Mouse (Mus musculus) frontal cortex, postnatal 25 days (tissue): ENCODE measurements around the gene Tmc8.
"Not testable (repeated sequence)": the region's sequence is repeated elsewhere in the genome, so short reads cannot be mapped to it uniquely, and the experiment has no call there.

ENCODE experiments used
- DNase-seq, 2 experiments: peaks; one replicate each; pipeline ENCODE4 v3.0.0; 2022; ENCODE audit warnings: low spot score in 2 of 2

Tmc8 gene

DNA sequence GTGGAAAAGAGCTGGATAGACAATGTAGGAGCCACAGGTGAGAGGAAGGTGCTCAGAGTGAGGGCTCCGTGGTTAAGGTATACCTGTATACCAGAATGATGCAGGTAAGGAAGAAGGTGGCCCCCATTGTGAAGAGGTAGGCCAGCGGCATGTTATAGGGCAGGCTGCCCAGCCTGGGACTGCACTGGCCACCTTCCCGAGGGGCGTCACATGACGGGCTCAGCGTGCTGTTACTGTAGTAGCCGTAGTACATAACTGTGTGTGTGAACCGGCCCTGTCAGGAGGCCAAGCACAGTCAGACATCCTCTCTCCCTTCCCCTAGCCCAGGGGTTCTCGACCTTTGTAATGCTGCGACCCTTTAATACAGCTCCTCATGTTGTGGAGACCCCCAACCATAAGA is 7.0 kb upstream of the Tmc8 start:
- no peak for DNase-seq

DNA sequence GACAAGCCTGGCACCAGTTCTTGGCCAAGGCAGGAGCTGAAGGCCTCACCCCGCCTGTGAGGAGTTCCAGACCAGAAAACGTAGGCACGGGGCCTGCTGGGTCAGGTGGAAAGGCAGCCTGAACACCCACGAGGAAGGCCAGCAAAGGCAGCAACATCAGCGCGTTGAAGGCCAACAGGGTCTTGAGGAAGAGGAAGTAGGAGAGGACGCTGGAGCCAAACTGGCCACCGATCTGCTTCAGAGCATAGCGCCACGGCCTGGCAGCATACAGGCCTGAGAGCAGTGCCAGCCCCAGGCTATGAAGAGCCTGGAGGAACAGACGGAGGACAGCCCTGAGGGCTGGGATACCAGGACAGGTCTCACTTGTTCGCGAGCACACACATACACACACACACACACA is 6.3 kb upstream of the Tmc8 start:
- no peak for DNase-seq

DNA sequence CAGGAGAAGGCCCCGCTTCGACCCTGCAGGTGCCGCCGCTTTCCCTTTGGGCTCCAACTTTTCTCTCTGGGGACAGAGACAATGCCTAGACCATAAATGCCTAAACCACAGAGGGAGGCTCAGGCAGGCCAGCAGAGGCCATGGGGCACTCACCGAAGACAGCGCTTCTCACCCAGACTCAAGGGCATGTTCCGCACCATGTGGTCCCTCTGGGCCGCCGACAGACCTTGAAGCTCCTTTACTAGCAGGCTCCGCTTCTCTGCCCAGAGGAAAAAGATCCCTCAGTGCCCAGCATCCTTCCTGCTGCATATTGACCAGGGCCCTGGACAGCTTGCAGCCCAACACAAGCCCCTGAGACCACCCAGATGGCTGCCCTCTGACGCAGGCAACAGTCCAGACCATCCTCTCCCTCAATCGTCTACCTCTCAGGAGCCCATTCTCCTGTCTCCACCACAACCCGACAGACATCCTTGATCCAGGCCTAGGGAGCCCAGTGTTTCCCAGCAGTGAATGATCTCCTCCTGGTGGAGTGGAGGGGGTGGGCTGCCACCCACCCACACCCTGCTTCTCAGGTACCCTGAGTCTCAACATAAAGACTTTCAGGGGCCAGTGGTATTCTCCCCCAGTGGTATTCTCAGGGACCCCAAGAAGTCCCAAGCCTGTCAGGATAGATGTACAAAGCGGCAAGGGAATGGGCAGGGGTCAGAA is 5.6 kb upstream of the Tmc8 start:
- DNase-seq: no peak

DNA sequence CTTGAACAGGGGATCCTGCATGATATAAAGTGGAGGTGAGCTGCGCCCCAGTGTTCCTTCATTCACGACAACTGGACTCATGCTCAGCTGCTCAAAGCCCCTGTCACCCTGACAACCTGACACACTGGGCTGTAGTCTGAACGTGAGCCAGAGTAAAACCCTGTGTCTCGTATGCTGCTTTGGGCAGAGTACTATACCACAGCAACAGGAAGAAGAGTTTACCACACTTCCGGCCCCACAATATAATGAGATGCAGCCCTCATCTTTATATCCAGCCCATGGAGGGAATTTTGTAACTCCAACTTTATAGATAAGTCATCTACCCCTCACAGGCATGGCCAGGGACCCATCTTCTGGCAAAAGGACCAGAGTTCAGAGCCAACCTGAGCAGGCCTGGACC is 4.8 kb upstream of the Tmc8 start:
- no peak for DNase-seq

DNA sequence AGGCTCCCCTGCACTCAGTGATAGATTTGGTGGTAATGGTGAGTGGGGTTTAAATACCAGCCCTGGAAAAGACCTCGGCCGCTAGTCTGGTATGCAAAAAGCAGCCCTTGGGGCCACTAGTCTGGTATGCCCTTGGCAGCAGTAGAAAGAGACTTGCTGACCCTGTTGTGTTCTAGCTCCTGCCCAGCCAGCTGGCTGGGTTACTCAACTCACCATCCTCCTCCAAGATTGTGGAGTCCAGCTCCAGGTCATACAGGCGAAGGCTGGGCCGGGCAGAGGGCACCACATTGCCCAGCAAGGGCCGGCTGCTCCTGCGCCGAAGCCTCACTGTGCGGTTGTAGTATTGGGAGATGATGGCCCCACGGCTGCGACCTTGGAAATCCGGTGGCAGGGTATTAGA is 3.8 kb upstream of the Tmc8 start:
- no peak for DNase-seq

DNA sequence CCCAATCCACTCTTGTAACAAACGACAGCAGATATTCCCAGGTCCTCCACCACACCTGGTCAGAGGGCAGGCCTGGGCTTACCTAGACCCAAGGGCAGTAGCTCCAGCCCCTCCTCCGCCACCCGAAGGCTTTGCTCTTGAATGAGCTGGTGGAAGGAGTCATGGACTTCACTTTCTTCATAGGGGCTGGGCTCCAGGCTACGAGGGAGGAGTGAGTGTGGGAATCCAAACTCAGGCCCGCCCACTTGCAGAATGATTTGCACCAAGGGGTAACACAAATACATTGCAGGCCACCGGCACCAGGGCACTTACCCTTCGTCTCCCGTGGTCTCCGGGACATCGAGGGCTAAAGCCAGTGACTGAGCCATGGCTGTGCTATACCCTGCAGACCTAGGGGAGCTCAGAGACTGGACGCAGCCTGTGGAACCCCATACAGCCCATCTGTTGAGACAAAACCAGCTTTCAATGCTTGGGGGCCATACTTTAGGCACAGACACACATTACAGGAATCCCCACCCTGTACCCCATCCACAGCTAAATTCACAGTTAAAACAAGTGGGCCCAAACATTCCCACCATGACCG is 2.9 kb upstream of the Tmc8 start:
- DNase-seq: no peak

DNA sequence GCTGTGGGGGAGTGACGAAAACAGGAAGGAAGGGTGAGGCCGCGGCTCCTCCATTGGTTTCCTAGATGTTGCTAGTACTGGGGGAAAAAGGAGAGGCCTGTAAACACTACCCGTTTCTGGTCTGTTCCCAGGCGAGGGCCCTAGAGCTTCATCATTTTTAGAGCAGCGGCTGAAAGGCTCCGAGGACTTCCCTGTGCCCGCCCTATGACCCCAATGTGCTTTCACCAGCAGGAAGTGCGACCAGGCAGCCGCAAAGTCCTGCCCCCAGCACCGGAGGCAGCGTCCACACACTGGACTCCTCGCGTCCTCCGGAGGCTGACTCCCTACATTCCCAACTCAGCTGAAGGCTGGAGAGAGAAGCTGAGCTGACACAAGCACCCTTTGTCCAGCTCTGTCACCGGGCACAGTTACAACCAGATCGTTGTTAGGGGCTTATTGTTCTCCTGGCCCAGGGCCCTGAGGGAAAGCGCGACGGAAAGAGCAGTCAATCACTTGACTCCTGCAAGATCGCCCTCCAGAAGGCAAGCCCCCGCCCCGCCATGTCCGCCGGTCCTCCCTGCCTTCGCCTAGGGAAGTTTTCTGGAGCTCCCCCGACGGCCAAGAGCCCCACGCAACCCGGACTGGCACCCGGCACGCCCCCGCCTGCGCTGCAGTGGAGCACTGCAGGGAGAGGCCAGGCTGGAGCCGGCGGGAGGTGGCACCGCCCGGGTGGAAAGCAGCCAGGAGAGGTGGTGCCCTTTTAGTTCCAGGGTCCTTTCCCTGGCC is 2.3 kb upstream of the Tmc8 start:
- DNase-seq: no peak

DNA sequence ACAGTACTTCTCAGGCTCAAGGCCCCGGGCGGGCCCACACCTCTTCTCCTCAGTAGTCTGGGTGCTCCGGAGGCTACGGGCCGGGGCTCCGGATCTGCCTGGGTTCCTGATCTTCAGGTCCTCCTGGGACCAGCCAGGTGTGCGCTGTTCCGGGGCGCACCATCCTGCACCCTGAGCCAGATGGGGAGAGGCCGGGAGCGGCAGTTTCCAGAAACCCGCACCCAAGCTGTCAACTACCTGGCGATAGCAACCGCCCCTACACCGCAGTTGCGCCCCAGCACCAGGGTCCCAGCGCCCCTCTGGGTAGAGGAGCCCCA is 1.7 kb upstream of the Tmc8 start:
- DNase-seq: no peak

DNA sequence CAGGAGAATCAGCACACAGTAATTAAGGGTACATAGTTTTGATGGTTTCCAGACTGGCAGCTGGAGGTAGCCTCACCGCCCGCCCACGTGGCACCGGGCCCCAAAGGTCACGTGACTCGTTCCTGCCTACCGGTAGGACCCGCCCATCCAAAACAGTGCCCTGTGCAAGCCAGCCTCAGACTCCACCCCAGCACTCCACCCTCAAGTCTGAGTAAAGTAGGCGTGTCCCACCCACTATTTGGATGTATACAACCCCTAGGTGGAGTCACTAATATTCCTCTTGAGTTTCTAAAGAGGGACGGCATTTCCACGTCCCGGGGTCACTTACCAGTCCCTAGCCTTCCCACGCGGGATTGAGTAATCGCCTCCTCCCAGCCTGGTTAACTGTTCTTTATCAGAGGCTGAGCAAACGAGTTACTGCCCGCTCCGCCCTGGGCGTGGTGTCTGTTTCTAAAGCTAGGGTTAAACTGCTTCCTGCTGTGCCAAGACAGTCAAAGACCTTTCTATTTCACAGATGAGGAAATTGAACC is 1.2 kb upstream of the Tmc8 start:
- no peak for DNase-seq

DNA sequence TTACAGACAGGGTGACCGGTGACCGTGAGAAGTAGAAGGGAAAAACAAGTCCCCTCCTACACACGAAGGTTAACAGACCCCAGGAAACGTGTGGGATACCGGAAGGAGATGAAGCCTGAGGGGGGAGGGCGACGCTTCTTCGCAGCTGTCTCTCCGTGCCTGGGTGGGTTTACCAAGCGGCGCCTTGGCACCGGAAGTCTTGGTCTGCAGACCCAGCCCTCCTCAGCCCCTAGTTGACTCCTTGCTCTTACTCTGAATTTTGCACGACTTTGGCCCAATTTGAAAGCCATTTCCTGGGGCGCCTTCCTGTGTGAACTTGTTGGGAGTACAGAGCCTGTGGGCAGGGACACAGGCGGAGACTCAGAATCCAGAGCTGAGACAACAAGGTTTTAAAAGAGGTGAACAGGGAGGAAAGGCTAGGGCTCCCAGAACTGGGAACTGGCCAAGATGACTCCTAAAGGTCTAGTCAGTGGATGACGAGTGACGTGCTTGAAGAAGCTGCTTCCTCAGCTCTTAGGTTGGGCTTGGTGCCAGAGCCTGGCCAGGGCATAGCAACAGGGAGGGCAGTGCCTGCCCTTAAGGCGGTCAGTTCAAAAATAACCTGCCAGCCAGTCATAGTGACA is 566 bp upstream of the Tmc8 start:
- no peak for DNase-seq

DNA sequence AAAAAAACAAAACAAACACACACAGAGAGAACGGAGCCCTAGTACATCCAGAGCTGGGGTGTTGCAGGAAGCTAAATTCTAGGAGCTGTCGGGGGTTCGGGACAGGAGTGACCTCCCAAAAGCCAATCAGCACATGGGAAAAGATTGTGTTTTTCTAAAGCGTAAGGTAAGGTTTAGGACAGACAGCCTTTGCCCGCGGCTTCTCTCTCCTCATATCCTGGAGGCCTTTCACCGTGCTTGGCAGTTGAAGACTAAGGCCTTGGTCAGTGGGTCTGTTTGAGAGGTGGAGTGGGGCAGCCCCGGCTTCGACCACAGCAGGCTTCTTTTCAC is 794 bp downstream of the Tmc8 start:
- DNase-seq: no peak

DNA sequence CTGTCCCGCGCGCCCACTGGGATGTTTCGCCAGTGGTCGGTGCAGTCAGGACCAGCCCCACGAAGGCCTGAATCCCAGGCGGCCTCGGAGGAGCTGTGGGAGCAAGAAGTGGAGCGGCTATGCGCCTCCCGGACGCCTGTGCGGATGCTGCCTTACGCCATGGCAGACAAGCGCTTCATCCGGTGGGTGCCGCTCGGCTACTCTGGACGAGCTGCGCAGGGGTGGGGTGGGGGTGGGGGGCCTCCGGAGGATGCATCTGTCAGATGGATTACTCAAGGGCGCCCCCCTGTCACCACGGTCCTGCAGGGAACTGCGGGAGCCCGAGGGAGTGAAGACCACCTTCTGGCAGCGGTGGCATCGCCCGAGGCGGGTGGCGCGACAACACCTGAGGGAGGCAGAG is 1.2 kb downstream of the Tmc8 start:
- no peak for DNase-seq

DNA sequence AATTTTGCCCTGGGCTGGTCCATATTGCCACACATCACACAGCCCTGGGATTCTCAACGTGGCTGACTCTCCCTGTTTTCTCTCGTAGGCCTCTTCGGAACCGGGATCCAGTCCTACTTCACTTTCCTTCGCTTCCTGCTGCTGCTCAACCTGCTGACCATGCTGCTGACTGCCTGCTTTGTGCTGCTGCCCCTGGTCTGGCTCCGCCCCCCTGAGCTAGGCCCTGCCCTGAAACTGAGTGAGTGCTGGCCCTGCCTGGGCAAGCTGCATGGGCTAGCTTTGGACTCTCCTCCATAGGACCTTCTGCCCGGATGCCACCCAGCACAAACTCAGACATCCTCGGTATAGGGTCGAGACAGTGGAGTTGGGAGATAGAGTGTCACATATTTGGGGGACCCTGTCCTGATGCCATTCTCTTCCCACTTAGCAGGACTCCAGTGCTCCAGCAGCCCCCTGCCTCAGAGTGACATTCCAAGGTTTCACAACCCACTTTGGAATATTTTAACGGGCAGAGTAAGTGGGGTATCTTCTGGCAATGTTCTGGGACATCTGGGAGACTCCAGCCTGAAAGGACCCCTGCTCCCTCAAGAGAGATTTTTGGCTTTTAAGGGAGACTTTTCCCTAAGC is 1.9 kb downstream of the Tmc8 start:
- DNase-seq: no peak

DNA sequence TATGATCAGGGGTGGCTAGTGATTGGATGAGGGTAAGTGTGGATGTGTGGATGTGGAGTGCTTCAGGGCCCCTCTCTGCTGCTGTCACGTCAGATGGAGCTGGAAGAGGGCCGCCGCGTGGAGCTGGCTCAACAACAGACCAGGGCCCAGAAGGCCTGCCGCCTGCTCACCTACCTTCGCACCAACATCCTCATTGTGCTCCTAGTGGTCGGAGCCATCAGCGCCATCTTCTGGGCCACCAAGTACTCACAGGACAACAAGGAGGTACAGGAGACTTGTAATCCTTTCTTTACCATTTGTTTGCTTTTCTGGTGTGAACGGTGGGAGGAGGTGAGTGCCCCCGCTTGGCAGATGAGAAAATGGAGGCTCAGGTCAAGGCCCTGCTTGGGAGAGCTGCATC is 4.4 kb downstream of the Tmc8 start:
- no peak for DNase-seq

DNA sequence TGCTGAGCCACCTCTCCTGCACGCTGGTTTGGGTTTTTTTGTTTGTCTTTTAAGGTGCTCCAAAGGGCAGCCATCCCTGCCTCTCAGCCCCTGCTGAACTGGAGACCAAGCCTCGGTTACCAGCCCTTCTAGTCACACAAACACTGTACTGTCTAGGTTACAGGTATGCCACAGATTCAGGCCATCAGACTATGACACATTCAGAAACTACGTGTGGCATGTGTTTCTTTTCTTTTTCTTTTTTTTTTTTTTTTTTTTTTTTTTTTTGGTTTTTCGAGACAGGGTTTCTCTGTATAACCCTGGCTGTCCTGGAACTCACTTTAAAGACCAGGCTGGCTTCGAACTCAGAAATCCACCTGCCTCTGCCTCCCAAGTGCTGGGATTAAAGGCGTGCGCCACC is 6.6 kb downstream of the Tmc8 start:
- DNase-seq: not testable (repeated sequence)

DNA sequence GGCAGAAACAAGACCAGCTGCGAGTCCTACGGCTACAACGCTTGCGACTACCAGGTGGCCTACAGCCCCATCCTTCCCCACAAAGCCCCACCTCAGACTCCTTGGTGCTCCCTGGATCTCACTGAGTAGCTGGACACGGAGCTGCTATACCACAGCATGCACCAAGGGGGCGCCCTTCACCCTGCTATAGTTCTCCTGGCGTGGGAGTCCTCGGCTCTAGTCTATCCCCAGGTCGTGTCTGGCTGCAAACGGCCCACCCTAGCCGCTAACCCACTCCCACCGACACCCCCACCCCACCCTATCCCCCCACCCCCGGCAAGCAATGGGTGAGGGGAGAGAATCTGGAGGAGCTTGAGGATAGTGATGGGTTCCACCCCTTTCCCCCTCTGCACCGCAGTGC is 8.4 kb downstream of the Tmc8 start:
- DNase-seq: peak in 1 of 2 experiments; percentile 49

DNA sequence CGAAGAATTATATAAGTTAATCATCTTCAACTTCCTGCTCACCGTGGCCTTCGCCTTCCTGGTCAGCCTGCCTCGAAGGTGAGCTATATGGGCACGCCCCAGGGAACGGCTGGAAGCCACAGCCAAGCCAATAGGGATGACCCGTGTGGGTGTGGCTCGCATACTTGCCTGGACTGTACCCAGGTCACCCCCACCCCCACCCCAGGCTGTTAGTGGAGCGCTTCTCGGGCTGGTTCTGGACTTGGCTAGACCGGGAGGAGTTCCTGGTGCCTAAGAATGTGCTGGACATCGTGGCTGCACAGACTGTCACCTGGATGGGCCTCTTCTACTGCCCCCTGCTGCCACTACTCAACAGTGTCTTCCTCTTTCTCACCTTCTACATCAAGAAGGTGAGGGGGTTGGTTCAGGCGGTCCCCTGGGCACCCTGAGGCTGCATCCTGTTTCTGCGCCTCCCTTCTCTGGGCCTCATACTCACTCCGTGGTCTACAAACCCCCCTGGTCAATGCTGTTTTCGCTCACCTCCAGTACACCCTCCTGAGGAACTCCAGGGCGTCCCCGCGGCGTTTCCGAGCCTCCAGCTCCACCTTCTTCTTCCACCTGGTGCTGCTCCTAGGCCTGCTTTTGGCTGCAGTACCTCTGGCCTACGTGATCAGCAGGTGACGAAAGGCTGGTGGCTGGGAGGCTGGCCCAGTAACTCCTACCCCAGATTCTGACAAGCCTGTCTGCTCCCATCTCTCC is 9.0 kb downstream of the Tmc8 start:
- DNase-seq: no peak

DNA sequence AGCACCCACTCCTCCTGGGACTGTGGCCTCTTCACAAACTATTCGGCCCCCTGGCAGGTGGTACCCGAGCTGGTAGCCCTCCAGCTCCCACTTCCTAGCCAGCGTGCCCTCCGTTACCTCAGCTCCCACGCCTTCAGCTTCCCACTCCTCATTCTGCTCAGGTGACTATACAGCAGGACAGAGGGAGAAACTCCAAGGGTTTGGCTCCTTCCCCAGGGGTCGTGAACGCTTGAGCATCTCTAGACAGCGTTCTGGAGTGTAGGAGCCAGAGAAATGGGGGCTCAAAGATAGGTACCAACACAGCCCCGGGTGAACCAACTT is 9.5 kb downstream of the Tmc8 start:
- DNase-seq: no peak

DNA sequence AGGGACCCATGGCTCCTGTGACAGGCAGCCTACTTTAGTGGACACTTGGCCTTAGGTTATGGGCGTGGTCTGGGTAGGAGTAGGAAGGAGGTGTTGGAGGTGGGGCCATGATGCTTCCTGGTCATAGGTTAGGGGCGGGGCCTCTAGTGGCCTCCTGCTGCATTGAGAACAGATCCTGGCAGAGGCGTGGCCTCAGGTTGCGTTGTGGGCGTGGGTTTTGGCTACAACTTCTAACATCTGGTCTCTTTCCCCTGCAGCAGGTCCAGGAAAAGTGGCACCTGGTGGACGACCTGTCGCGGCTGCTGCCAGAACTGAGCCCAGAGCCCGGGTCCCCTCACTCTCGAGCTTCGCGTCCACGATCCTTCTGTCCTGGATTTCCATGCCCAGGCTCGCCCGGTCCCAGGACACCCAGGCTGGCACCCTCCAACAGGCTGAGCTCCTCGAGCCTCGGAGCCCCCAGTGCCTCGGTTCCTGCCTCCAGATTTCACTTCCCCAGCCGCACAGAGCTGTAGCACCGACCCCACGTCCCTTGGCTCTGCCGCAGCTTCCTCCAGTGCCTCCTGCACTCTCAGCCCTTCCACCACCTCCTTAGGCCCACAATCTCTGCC is 10.5 kb downstream of the Tmc8 start:
- DNase-seq: no peak

DNA sequence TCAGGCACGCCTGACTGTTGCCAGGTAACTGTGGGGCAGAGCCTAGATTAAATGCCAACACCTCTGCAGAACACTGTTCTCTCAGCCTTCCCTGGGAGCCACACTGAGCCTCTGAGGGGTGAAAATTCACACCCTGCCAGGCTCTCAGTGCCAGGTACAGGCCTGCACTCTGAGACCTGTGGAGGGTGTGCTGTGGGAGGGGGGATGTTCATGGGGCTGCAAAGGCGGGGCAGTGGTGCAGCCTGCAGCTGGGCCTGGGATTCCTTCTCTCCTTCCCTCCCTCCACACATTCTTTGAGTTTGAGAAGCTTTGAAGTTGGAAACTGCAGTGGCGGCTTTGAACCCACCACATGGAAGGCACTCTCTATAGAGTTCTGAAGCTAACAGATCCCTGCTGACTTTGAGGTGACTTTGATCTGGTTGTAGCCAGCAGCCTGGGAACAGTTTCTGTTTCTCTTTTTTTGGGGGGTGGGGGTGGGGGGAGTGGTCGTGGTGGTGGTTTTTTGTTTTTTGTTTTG is 12.2 kb downstream of the Tmc8 start:
- DNase-seq: no peak

DNA sequence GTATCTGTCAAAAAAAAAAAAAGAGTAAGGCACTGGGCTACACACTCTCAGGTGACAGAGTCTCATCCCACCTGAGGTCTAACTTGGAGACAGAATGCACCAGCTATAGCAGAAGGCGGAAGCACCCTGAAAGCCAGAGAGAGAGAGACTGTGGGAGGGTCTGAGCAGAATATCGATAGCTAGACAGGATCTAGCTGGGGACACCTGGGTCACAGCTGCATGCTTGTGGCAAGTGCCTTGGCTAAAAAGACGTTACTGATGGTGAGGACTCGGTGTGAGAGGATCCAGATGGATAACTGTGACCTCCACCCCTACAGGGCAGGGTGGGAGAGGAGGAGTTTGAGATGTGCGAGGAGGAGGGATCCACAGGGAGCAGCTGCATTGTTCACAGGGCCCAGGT is 15.1 kb downstream of the Tmc8 start:
- no peak for DNase-seq
